Mouse (Mus musculus): ENCODE results near the gene Itpr1. TPM values are rescaled to one million over a fixed set of nuclear protein-coding genes. Genes with fewer than 3 reads are reported as not detected.

The Itpr1 gene
- polyA plus RNA-seq, 1 experiment from 2014 or later, result 7.4 TPM

DNA sequence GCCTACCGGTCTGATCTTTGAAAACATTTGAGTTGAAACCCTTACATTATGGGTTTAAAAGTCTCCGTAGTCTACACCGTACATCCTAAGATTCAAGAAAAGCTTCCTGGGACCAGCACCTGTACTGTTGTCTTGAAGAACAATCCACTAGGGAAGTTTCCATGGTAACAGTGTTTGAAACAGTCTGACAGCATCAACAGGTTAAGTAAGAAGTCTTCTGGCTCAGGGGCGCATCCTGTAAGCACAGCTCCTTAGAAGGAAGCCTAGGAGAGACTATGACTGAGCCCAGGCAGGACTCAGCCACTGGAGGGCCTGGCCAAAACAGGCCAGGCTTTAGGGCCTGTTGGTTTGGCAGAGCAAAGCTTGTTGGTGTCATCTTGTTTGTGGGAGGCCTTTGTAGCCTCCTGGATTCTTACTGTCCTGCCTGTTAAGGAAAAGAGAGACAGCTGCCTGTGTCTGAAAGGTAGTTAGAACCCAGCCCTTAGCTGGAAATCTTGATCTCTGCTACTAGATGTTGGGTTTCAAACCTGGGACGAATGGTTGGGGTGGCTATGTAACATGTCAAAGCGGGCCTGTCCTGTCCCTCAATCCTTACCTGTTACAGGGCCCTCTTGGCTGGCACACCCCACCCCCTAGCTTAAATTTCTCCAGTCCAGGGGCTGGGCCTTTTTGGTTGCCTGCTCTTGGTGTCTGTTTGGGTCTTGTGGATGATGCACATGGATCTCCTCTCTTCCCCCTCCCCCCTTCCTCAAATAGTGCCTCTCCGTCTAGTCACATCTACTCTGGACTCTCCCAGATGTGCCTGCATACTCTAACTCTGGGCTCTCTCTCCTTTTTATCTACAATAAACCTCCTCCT lies 242.3 kb downstream of the Itpr1 start:
- 0 out of 2 replicates have a peak, but pooled peaks have one; percentile 6 for ATAC-seq (ENCODE audit: low FRiP score, low read depth)
- no peak overlapping the region for H3K27ac ChIP-seq (replicated peaks)
- WGBS, result 87% methylated on average over 7 of the region's 7 CpGs

DNA sequence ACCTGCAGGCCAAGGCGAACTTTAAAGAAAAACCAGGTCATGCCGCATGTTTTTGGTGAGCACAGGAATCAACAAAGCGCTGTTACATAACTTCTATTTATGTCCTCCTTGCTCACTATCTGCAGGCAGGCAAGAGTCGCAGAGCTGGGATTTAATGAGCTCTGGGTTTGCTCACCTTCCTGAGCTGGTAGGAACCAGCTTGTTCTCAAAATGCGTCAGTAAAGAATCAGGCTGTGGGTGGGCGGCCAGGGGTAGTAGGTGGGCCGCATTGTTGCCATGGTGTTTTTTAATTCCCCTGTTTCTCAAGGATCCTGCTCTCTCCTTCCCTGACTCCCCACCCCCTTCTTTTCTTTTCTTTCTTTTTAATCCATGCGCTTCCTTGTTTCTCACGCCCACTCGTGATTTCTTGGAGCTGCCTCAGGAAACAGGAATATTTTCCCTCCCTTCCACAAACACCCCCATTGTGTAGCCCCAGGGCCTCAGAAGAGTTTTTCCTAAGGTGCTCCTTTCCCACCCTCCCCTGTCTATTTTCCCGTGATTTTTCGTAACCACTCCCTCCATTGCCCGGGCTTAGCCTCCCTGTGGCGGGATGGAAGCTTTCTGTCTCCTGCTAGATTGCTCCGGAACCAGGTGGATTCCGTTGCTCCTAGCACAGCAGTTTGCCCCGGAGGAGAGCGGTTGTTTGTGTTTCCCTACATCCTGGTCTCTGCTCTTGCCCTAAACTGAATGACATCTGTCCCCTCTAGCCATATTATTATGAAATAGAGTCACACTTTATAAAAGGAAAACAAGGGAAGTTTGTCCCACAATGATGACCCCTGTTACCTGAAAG lies 243.6 kb downstream of the Itpr1 start:
- WGBS, result 5% methylated on average over 18 of the region's 18 CpGs
- H3K9ac ChIP-seq (replicated peaks), result peak overlapping the region; percentile 46; the same call in 1 of the 2 replicates
- H3K4me3 ChIP-seq, result peak overlapping the region; percentile 27

More for the DNA sequence above, 242.3 kb downstream of the Itpr1 start:
- H3K36me3 ChIP-seq, result no peaks in the 10 kb centered on the region
- H3K4me2 ChIP-seq (replicated peaks), result no peak overlapping the region
- no peak overlapping the region for H3K9ac ChIP-seq (replicated peaks)
- H3K4me1 ChIP-seq, result peaks cover 21% of the 10 kb centered on the region
- H3K9me3 ChIP-seq, result no peaks in the 10 kb centered on the region
- H3K4me3 ChIP-seq, result no peak overlapping the region
- peaks cover 7% of the 10 kb centered on the region; the same call in 1 of the 2 replicates for H3K27me3 ChIP-seq

DNA sequence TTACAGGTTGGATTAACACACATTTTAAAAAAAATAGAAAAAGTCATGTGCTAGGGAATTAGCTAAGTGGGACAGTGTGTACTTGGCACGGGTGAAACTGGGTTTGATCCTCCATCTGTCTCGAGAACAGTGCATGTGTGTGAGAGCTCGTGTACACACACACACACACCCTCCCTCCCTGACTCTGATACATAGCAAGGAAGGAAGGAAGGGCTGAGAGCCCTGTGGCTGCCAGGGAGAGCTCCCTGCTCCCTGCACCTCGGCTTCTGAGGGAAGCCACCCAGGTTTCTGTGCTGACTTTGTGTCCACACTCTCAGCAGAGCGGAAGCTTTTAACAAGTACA lies 244.1 kb downstream of the Itpr1 start:
- peak; percentile 71; the same call in 1 of the 2 replicates for ATAC-seq (ENCODE audit: low FRiP score, low read depth)
- Histone ChIP-seq H3K27ac (replicated peaks) (0 out of 2 replicates have a peak overlapping the region, but pooled peaks have one; percentile 39), H3K4me2 (replicated peaks) (peak overlapping the region; percentile 52), H3K9me3 (no peaks in the 10 kb centered on the region), H3K27me3 (peaks cover 7% of the 10 kb centered on the region; the same call in 1 of the 2 replicates), H3K4me1 (peaks cover 21% of the 10 kb centered on the region), H3K9ac (replicated peaks) (no peak overlapping the region), H3K36me3 (no peaks in the 10 kb centered on the region), H3K4me3 (no peak overlapping the region)
- WGBS, result 5% methylated on average over 5 of the region's 5 CpGs

More for the DNA sequence above, 243.6 kb downstream of the Itpr1 start:
- peak; percentile 48 for ATAC-seq (ENCODE audit: low FRiP score, low read depth)
- Histone ChIP-seq H3K27ac (replicated peaks) (0 out of 2 replicates have a peak overlapping the region, but pooled peaks have one; percentile 39), H3K27me3 (peaks cover 7% of the 10 kb centered on the region; the same call in 1 of the 2 replicates), H3K9me3 (no peaks in the 10 kb centered on the region), H3K4me2 (replicated peaks) (peak overlapping the region; percentile 52), H3K4me1 (peaks cover 21% of the 10 kb centered on the region), H3K36me3 (no peaks in the 10 kb centered on the region)

DNA sequence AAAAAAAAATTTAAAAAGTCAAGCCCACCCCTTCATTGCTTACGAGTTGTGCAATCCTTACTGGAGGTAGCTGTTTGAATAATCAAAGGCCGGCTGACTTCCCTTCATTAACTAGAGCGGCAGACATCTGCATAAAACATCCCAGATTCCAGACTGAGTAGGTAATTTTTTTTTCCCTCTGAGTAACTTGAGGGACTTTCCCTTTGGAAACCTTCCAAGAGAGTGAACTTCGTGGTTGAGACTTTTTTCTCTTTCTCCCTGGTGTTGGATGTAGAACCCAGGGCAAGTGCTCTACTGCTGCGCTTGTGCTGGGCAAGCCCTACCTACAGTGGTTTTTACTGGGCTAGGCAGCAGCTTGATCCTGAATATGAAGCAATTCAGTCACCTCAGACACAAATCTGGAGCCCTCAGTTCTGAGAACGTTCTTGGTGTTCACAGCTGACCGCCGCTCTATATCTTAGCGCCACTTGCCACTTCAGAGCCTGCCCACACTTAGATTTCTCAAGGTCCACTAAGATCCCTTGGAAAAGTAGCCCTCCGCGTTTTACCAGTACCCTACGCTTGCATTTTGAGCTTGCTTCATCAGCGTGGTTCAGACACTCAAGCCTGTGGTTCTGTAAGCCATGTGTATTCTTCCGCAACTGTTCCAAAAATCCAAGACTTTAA lies 244.8 kb downstream of the Itpr1 start:
- Histone ChIP-seq H3K27me3 (peaks cover 7% of the 10 kb centered on the region; the same call in 1 of the 2 replicates), H3K36me3 (no peaks in the 10 kb centered on the region), H3K27ac (replicated peaks) (no peak overlapping the region), H3K4me3 (no peak overlapping the region), H3K9me3 (no peaks in the 10 kb centered on the region), H3K4me2 (replicated peaks) (no peak overlapping the region), H3K9ac (replicated peaks) (no peak overlapping the region), H3K4me1 (peaks cover 21% of the 10 kb centered on the region)
- WGBS, result 57% methylated on average over 14 of the region's 14 CpGs
- no peak for ATAC-seq (ENCODE audit: low FRiP score, low read depth)

DNA sequence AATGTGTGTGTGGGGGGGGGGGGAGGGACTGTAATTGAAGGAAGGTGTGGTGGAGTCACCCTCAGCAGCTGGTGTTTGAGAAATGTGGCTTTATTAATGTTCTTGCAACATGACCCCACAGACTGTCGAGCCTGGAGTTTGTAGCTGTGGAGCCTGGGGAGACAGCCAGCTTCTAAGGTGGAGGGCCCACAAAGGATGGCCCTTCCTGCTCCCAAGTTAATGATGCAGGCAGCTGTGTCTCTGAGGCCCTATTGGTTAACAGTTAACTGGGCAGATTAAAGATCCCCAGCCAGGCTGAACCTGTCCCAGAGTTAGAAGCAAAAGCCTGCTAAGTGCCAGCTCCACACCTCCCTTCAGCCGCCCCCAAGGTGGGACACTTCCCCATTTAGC lies 245.3 kb downstream of the Itpr1 start:
- WGBS, result 52% methylated on average over 2 of the region's 2 CpGs
- H3K27ac ChIP-seq (replicated peaks), result no peak overlapping the region

DNA sequence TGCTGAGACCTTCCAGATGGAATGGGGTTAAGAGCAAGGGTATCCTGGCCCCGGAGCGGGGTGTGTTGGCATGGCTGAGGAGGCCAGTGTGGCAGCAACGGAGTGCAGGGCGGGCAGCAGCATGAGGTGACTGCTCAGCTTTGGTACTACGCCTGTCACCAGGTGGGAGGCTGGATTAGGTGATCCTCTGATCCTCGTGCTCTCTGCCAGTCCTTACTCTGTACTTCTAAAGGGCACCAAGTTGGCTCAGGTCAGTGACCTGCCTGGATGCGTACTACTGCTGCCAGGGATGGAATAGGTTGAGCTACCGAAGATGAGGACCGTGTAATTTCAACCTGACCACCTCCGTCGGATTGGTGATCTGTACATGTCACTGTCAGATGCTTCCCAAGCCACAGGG lies 245.9 kb downstream of the Itpr1 start:
- WGBS, result 84% methylated on average over 11 of the region's 11 CpGs
- H3K4me1 ChIP-seq, result peaks cover 21% of the 10 kb centered on the region
- no peaks in the 10 kb centered on the region for H3K36me3 ChIP-seq
- H3K4me3 ChIP-seq, result no peak overlapping the region
- no peak overlapping the region for H3K9ac ChIP-seq (replicated peaks)
- H3K27ac ChIP-seq (replicated peaks), result no peak overlapping the region
- no peaks in the 10 kb centered on the region for H3K9me3 ChIP-seq
- no peak overlapping the region for H3K4me2 ChIP-seq (replicated peaks)
- H3K27me3 ChIP-seq, result peaks cover 7% of the 10 kb centered on the region; the same call in 1 of the 2 replicates
- no peak for ATAC-seq (ENCODE audit: low FRiP score, low read depth)

More for the DNA sequence above, 245.3 kb downstream of the Itpr1 start:
- no peak for ATAC-seq (ENCODE audit: low FRiP score, low read depth)
- no peak overlapping the region for H3K4me2 ChIP-seq (replicated peaks)
- no peaks in the 10 kb centered on the region for H3K36me3 ChIP-seq
- peaks cover 7% of the 10 kb centered on the region; the same call in 1 of the 2 replicates for H3K27me3 ChIP-seq
- peaks cover 21% of the 10 kb centered on the region for H3K4me1 ChIP-seq
- no peak overlapping the region for H3K4me3 ChIP-seq
- no peak overlapping the region for H3K9ac ChIP-seq (replicated peaks)
- H3K9me3 ChIP-seq, result no peaks in the 10 kb centered on the region

DNA sequence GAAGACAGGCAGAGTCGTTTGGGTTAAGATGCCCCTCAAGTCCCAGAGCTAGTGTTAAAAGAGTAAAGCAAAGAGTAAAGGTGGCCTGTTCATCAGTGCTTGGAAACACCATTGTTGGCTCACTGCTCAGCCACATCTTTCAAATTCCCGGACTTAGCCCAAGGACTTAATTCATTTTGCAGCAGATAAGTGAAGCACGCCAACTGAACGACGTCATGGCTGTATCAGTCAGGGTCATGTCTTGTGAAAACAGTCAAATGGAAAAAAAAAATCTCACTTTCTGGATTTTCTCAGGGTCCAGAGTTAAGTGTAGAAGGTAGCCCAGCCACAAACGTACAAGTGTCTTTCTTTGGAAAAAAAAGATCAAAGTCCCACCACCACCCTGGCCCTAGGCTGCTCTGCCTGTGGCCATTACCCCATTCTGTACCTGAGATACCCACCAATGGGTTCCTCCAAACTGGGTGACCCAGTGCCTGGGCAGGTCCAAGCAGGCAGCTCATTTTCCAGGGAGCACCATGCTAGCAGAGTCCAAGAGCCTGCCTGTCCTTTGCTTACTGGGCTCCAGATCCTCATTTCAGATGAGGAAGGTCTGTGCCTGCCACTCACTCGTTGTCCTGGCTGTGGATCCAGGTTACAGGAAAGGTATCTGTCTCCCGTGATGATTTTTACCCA lies 251.5 kb downstream of the Itpr1 start:
- WGBS, result 92% methylated on average over 8 of the region's 8 CpGs

DNA sequence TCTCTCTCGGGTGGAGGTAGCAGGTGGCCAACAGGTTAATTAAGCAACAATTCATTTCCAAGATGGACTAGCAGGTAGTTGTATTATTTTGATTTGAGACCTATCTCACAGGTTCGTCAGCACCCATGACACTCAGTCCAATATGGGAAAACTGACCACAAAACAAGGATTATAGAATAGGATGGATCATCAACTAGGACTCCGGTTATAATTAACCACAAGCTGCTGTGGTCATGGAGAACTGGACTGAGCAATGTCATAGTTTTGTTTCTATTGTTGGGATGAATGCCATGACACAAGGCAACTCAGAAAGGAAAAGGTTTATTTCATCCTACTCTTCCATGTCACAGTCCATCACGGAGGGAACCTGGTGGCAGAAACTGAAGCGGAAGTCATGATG lies 252.3 kb downstream of the Itpr1 start:
- no peak overlapping the region for H3K27ac ChIP-seq (replicated peaks)
- H3K36me3 ChIP-seq, result no peaks in the 10 kb centered on the region
- no peaks in the 10 kb centered on the region for H3K27me3 ChIP-seq
- WGBS, result 97% methylated on average over 5 of the region's 5 CpGs
- no peaks in the 10 kb centered on the region for H3K4me1 ChIP-seq
- H3K4me2 ChIP-seq (replicated peaks), result no peak overlapping the region
- no peaks in the 10 kb centered on the region for H3K9me3 ChIP-seq
- no peak overlapping the region for H3K9ac ChIP-seq (replicated peaks)
- H3K4me3 ChIP-seq, result no peak overlapping the region
- ATAC-seq (ENCODE audit: low FRiP score, low read depth), result no peak

More for the DNA sequence above, 251.5 kb downstream of the Itpr1 start:
- H3K27me3 ChIP-seq, result no peaks in the 10 kb centered on the region
- no peak for ATAC-seq (ENCODE audit: low FRiP score, low read depth)
- H3K27ac ChIP-seq (replicated peaks), result no peak overlapping the region
- H3K4me3 ChIP-seq, result no peak overlapping the region
- no peak overlapping the region for H3K9ac ChIP-seq (replicated peaks)
- no peaks in the 10 kb centered on the region for H3K4me1 ChIP-seq
- no peak overlapping the region for H3K4me2 ChIP-seq (replicated peaks)
- no peaks in the 10 kb centered on the region for H3K9me3 ChIP-seq
- no peaks in the 10 kb centered on the region for H3K36me3 ChIP-seq

DNA sequence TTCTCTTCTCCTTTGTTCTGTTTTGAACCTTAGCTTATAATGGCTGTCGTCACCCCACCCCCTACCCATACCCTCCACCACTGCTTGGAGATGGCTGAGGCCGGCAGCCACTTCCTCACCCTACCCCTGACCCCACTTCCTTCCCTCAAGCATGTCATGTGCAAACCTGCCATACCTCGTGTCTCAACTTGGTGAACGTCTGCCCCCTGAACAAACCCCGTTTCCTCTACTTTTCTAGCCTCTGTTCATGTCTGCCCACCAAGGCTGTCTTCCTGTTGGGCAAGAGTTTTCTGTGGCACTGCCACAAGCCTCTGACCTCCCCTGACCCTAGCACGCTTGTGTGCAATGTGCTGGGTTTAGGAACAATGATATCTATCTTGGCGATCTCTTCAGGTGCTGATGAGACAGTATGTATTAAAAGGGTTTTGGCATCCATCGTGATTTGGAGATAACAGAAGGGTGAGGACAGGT lies 253.2 kb downstream of the Itpr1 start:
- Histone ChIP-seq H3K4me2 (replicated peaks) (no peak overlapping the region), H3K9me3 (no peaks in the 10 kb centered on the region), H3K36me3 (no peaks in the 10 kb centered on the region), H3K9ac (replicated peaks) (no peak overlapping the region), H3K27ac (replicated peaks) (no peak overlapping the region), H3K4me1 (no peaks in the 10 kb centered on the region), H3K27me3 (no peaks in the 10 kb centered on the region), H3K4me3 (no peak overlapping the region)
- 90% methylated on average over 8 of the region's 8 CpGs for WGBS
- ATAC-seq (ENCODE audit: low FRiP score, low read depth), result no peak

DNA sequence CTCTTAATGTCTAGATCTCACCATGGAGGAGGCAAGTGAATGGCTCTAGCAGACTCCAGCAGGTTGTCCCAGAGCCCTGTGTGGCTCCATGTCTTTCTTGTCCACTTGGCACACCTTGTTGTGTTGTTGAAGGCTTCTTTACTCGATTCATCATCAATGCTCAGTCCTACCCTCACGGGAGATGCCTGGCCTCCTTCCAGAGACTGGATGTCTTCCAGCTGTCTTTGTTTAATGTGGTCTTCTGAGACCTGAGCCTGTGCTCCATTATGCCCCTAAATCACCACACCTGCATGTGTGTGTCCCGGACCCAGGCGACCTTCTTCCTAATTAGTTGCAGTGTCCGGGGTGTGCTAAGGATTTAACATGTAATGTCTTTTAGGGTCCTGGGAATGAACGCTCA lies 254.7 kb downstream of the Itpr1 start:
- Histone ChIP-seq H3K36me3 (no peaks in the 10 kb centered on the region), H3K9ac (replicated peaks) (no peak overlapping the region), H3K27me3 (no peaks in the 10 kb centered on the region), H3K4me1 (no peaks in the 10 kb centered on the region), H3K9me3 (no peaks in the 10 kb centered on the region), H3K4me2 (replicated peaks) (no peak overlapping the region), H3K4me3 (no peak overlapping the region), H3K27ac (replicated peaks) (no peak overlapping the region)
- 84% methylated on average over 6 of the region's 6 CpGs for WGBS
- ATAC-seq (ENCODE audit: low FRiP score, low read depth), result no peak

DNA sequence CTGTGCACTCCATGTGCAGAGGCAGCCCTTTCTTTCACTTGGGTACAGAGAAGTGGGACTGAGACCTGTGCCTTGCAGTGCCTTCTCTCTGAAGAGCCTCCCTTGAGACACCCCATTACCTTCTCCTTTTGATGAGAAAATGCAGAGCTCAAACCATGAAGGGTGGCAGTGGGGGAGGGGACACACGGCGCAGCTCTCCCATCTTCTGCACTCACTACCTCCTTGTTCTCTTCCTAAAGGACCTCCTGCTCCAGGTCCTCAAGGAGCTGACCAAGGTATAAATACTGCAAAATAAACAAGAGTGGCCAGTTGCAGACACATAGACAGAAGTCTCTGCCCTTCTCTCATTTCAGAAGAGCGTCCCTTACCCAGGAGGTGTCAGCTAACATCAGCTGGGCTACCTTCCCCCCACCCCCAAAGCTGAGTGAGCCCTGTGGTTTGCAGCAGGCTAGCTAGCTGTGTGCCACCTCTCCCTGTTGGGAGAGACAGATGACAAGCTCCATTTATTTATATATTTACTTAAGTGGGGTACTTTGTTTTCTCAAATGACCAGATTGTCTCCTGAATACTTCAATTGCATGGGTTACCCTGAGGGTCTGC lies 255.4 kb downstream of the Itpr1 start:
- H3K4me2 ChIP-seq (replicated peaks), result no peak overlapping the region
- no peak overlapping the region for H3K4me3 ChIP-seq
- ATAC-seq (ENCODE audit: low FRiP score, low read depth), result no peak
- no peaks in the 10 kb centered on the region for H3K4me1 ChIP-seq
- 83% methylated on average over 3 of the region's 3 CpGs for WGBS
- H3K27me3 ChIP-seq, result no peaks in the 10 kb centered on the region
- H3K9me3 ChIP-seq, result no peaks in the 10 kb centered on the region
- H3K9ac ChIP-seq (replicated peaks), result no peak overlapping the region
- H3K27ac ChIP-seq (replicated peaks), result no peak overlapping the region
- H3K36me3 ChIP-seq, result no peaks in the 10 kb centered on the region
